Mouse (Mus musculus): ENCODE data around the gene Zswim9. TPM values are rescaled to one million over a fixed set of nuclear protein-coding genes. Genes with fewer than 3 reads are reported as not detected.
A peak's percentile ranks its signal among the peaks of the same experiment; 100 is the strongest.
"Not testable (repeated sequence)": the region's sequence is repeated elsewhere in the genome, so short reads cannot be mapped to it uniquely, and the experiment has no call there.

The Zswim9 gene
- polyA plus RNA-seq, 1 experiment from 2014 or later = 3.4 TPM

DNA sequence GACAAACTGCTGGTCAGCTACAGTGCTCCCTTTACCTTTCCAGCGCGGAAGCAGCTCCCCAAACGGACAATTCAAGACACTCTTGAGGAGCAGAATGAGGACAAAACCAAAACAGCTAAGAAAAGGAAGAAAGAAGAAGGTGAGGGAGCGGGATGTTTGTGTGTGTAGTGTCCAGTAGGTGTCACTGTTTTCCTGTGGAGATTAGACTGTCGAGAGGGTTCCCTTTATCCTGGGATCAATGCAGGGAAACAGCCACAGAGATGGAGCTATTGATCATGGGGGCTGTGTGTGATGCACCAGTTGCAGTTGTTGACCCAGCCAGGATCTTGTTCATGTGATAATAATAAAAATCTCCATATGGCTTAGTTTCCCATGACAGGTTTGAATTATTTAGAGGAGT, 10.1 kb upstream of the Zswim9 start:
- WGBS (ENCODE audit: insufficient replicate concordance) = 54% methylated on average over 5 of the region's 5 CpGs
- Histone ChIP-seq H3K36me3 (ENCODE audit: control insufficient read depth, insufficient read depth, low read length) (peaks cover 16% of the 10 kb centered on the region), H3K27me3 (ENCODE audit: control insufficient read depth, insufficient read depth, low read length) (no peaks in the 10 kb centered on the region), H3K9me3 (replicated peaks; ENCODE audit: control insufficient read depth, low read length) (no peaks in the 10 kb centered on the region), H3K4me1 (ENCODE audit: control insufficient read depth, insufficient read depth, low read length) (no peaks in the 10 kb centered on the region), H3K4me2 (no peak overlapping the region), H3K9ac (ENCODE audit: low read depth, low read length) (no peak overlapping the region), H3K27ac (ENCODE audit: low read depth, low read length) (no peak overlapping the region), H3K4me3 (ENCODE audit: low read depth, low read length) (no peak overlapping the region)
- ATAC-seq (replicated peaks; ENCODE audit: insufficient number of reproducible peaks, low FRiP score, low TSS enrichment) = no peak

DNA sequence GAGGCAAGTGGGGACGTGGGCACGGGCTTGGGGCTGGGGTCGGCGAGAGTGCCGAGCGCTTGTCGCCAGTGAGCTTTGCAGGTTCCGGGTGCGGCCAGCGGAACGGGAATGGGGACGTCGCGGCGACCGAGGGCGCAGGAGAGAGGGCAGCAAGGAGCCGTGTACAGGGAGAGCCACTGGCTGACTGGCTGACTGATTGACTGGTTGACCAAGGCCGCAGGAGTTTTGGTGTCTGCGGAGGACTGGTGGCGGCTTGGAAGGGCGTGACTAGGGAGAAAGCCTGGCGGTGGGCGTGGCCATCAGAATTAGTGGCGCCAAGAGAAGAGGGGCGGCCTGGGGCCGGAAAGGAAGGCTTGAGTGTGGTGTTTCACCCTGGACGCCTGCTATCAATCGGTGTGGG, 436 bp upstream of the Zswim9 start:
- Histone ChIP-seq H3K9ac (ENCODE audit: low read depth, low read length) (peak overlapping the region; percentile 86; the same call in 1 of the 2 replicates), H3K4me3 (ENCODE audit: low read depth, low read length) (peak overlapping the region; percentile 80), H3K27ac (ENCODE audit: low read depth, low read length) (peak overlapping the region; percentile 87; the same call in 1 of the 2 replicates), H3K36me3 (ENCODE audit: control insufficient read depth, insufficient read depth, low read length) (peaks cover 15% of the 10 kb centered on the region), H3K4me2 (peak overlapping the region; percentile 35)
- H3K27me3 ChIP-seq (ENCODE audit: control insufficient read depth, insufficient read depth, low read length); H3K4me1 ChIP-seq (ENCODE audit: control insufficient read depth, insufficient read depth, low read length); H3K9me3 ChIP-seq (replicated peaks; ENCODE audit: control insufficient read depth, low read length): not testable (repeated sequence)
- WGBS (ENCODE audit: insufficient replicate concordance) = under 1% methylated on average over 13 of the region's 29 CpGs
- ATAC-seq (replicated peaks; ENCODE audit: insufficient number of reproducible peaks, low FRiP score, low TSS enrichment) = peak; percentile 74

GRCm38 (mm10) chr7:13277833-13278232, 688 bp downstream of the Zswim9 start:
- 28% methylated on average over 2 of the region's 2 CpGs for WGBS (ENCODE audit: insufficient replicate concordance)
- Histone ChIP-seq H3K27ac (ENCODE audit: low read depth, low read length) (peak overlapping the region; percentile 87; the same call in 1 of the 2 replicates), H3K9me3 (replicated peaks; ENCODE audit: control insufficient read depth, low read length) (no peaks in the 10 kb centered on the region), H3K4me2 (peak overlapping the region; percentile 82), H3K4me1 (ENCODE audit: control insufficient read depth, insufficient read depth, low read length) (peaks cover 4% of the 10 kb centered on the region; the same call in 1 of the 2 replicates), H3K27me3 (ENCODE audit: control insufficient read depth, insufficient read depth, low read length) (no peaks in the 10 kb centered on the region), H3K4me3 (ENCODE audit: low read depth, low read length) (peak overlapping the region; percentile 80), H3K36me3 (ENCODE audit: control insufficient read depth, insufficient read depth, low read length) (peaks cover 17% of the 10 kb centered on the region), H3K9ac (ENCODE audit: low read depth, low read length) (peak overlapping the region; percentile 86)
- no peak for ATAC-seq (replicated peaks; ENCODE audit: insufficient number of reproducible peaks, low FRiP score, low TSS enrichment)

DNA sequence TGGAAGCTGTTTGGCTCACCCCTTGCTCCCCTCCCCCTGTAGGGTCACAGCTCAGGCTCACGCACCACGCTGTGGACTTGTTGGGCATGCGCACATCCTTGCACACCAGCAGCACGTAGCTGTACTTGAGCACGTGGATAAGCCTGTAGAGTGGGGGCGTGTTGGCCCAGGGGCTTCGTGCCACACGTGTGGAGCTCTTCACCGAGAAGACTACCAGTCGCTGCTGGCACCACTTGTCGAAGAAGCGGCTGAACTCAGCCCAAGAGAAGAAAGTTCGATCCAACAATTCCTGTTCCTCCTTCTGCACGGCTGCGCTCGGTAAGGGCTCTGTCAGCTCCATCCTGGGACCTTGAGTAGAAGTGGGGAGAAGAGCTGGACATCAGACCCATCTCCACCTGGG, 1.4 kb downstream of the Zswim9 start, which contains the start of gene Lig1:
Gene Lig1 (plus strand): TSS at position 203 of the 400 bp plus-strand sequence.
- H3K4me2 ChIP-seq = peak within 1 kb of the TSS; percentile 82
- WGBS (ENCODE audit: insufficient replicate concordance) = 93% methylated on average over 16 of the region's 16 CpGs

DNA sequence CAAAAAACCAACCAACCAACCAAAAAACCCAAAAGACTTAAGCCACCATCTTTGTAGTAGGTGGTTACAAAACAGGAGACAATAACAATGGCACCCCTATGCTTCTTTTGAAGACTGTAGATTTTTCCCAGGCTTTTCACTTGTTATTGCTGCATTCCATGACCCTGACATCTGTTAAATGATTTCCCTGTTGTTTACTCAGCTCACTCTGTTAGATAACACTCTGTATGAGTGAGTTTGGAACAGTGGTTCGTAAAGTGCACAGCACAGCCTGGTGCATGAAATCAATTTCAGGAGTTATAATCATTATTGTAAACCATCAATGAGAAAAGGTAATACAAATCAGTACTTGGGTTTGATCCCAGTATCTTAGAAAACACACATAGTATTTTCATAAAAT, 6.8 kb downstream of the Zswim9 start:
- H3K9me3 ChIP-seq (replicated peaks; ENCODE audit: control insufficient read depth, low read length) = no peaks in the 10 kb centered on the region
- no peak overlapping the region for H3K27ac ChIP-seq (ENCODE audit: low read depth, low read length)
- H3K36me3 ChIP-seq (ENCODE audit: control insufficient read depth, insufficient read depth, low read length) = peaks cover 14% of the 10 kb centered on the region
- H3K27me3 ChIP-seq (ENCODE audit: control insufficient read depth, insufficient read depth, low read length) = no peaks in the 10 kb centered on the region
- no peak overlapping the region for H3K4me3 ChIP-seq (ENCODE audit: low read depth, low read length)
- no peak overlapping the region for H3K4me2 ChIP-seq
- no peaks in the 10 kb centered on the region for H3K4me1 ChIP-seq (ENCODE audit: control insufficient read depth, insufficient read depth, low read length)
- H3K9ac ChIP-seq (ENCODE audit: low read depth, low read length) = no peak overlapping the region
- ATAC-seq (replicated peaks; ENCODE audit: insufficient number of reproducible peaks, low FRiP score, low TSS enrichment) = no peak
- 71% methylated on average over 1 of the region's 1 CpGs for WGBS (ENCODE audit: insufficient replicate concordance)

More for the DNA sequence above, 1.4 kb downstream of the Zswim9 start, which contains the start of gene Lig1:
- peak within 1 kb of the TSS; percentile 86 for H3K9ac ChIP-seq (ENCODE audit: low read depth, low read length)
- H3K4me1 ChIP-seq (ENCODE audit: control insufficient read depth, insufficient read depth, low read length) = peaks cover 4% of the 10 kb centered on the region; the same call in 1 of the 2 replicates
- no peak for ATAC-seq (replicated peaks; ENCODE audit: insufficient number of reproducible peaks, low FRiP score, low TSS enrichment)
- H3K27ac ChIP-seq (ENCODE audit: low read depth, low read length) = peak within 1 kb of the TSS; percentile 87
- H3K4me3 ChIP-seq (ENCODE audit: low read depth, low read length) = peak within 1 kb of the TSS; percentile 80
- H3K27me3 ChIP-seq (ENCODE audit: control insufficient read depth, insufficient read depth, low read length) = no peaks in the 10 kb centered on the region
- H3K36me3 ChIP-seq (ENCODE audit: control insufficient read depth, insufficient read depth, low read length) = peaks cover 17% of the 10 kb centered on the region
- no peaks in the 10 kb centered on the region for H3K9me3 ChIP-seq (replicated peaks; ENCODE audit: control insufficient read depth, low read length)

DNA sequence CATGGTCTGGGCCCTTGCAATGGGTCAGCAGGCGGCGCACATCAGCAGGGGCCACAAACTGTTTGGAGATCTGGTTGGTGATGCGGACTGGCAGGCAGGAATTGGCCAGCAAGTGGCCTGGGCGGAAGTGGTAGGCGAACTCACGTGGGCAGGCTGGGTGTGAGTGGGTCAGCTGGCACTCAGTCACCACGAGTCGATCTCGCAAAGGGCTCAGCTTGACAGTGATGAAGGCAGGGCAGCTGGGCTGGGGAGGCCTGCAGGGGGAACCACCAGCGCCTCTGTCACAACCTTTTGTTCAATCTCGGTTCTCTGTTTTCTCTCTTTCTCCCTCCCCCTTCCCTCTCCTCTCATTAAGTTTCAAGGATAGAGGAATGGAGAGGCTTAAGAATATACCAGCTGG, 9.1 kb downstream of the Zswim9 start:
- H3K27me3 ChIP-seq (ENCODE audit: control insufficient read depth, insufficient read depth, low read length) = no peaks in the 10 kb centered on the region
- H3K36me3 ChIP-seq (ENCODE audit: control insufficient read depth, insufficient read depth, low read length) = 0 out of 2 replicates have a peak, but pooled peaks cover 2% of the 10 kb centered on the region
- no peak for ATAC-seq (replicated peaks; ENCODE audit: insufficient number of reproducible peaks, low FRiP score, low TSS enrichment)
- H3K9ac ChIP-seq (ENCODE audit: low read depth, low read length) = no peak overlapping the region
- no peak overlapping the region for H3K4me2 ChIP-seq
- H3K27ac ChIP-seq (ENCODE audit: low read depth, low read length) = no peak overlapping the region
- no peaks in the 10 kb centered on the region for H3K4me1 ChIP-seq (ENCODE audit: control insufficient read depth, insufficient read depth, low read length)
- WGBS (ENCODE audit: insufficient replicate concordance) = 76% methylated on average over 11 of the region's 11 CpGs
- H3K4me3 ChIP-seq (ENCODE audit: low read depth, low read length) = no peak overlapping the region
- no peaks in the 10 kb centered on the region for H3K9me3 ChIP-seq (replicated peaks; ENCODE audit: control insufficient read depth, low read length)

DNA sequence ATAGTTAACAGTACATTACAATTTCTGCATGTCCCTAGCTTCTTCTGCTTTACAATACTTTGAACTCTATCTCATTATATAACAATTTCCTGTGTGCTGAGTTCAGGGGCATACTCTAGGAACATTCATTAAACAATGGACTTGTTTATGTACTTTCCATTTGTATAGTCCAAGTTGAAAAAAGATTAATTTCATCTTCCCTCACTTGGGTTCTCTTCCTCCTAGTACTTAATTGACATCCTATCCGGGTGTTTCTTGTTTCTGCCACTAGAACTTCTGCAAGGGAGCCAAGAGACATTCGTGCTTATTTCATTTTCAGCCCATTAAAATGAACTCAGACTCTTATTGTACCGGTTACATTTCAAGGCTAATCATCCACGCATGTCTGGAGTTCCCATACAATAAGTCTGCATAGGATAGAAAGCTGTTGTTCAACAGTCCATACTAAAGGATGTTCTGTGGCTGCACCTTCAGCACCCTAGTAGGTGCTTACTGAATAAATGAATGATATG, 9.7 kb downstream of the Zswim9 start:
- ATAC-seq (replicated peaks; ENCODE audit: insufficient number of reproducible peaks, low FRiP score, low TSS enrichment) = no peak
- Histone ChIP-seq H3K27me3 (ENCODE audit: control insufficient read depth, insufficient read depth, low read length) (no peaks in the 10 kb centered on the region), H3K36me3 (ENCODE audit: control insufficient read depth, insufficient read depth, low read length) (0 out of 2 replicates have a peak, but pooled peaks cover under 1% of the 10 kb centered on the region), H3K9ac (ENCODE audit: low read depth, low read length) (no peak overlapping the region), H3K4me3 (ENCODE audit: low read depth, low read length) (no peak overlapping the region), H3K4me2 (no peak overlapping the region), H3K27ac (ENCODE audit: low read depth, low read length) (no peak overlapping the region), H3K4me1 (ENCODE audit: control insufficient read depth, insufficient read depth, low read length) (no peaks in the 10 kb centered on the region), H3K9me3 (replicated peaks; ENCODE audit: control insufficient read depth, low read length) (no peaks in the 10 kb centered on the region)
- 85% methylated on average over 4 of the region's 4 CpGs for WGBS (ENCODE audit: insufficient replicate concordance)

GRCm38 (mm10) chr7:13264396-13264795, 14.1 kb downstream of the Zswim9 start:
- no peaks in the 10 kb centered on the region for H3K4me1 ChIP-seq (ENCODE audit: control insufficient read depth, insufficient read depth, low read length)
- no peak for ATAC-seq (replicated peaks; ENCODE audit: insufficient number of reproducible peaks, low FRiP score, low TSS enrichment)
- H3K9me3 ChIP-seq (replicated peaks; ENCODE audit: control insufficient read depth, low read length) = no peaks in the 10 kb centered on the region
- no peak overlapping the region for H3K27ac ChIP-seq (ENCODE audit: low read depth, low read length)
- no peaks in the 10 kb centered on the region for H3K36me3 ChIP-seq (ENCODE audit: control insufficient read depth, insufficient read depth, low read length)
- 85% methylated on average over 2 of the region's 2 CpGs for WGBS (ENCODE audit: insufficient replicate concordance)
- no peak overlapping the region for H3K4me3 ChIP-seq (ENCODE audit: low read depth, low read length)
- H3K27me3 ChIP-seq (ENCODE audit: control insufficient read depth, insufficient read depth, low read length) = peaks cover 6% of the 10 kb centered on the region
- H3K4me2 ChIP-seq = no peak overlapping the region
- H3K9ac ChIP-seq (ENCODE audit: low read depth, low read length) = no peak overlapping the region

GRCm38 (mm10) chr7:13263851-13264250, 14.7 kb downstream of the Zswim9 start:
- H3K4me3 ChIP-seq (ENCODE audit: low read depth, low read length) = no peak overlapping the region
- no peak for ATAC-seq (replicated peaks; ENCODE audit: insufficient number of reproducible peaks, low FRiP score, low TSS enrichment)
- peaks cover 6% of the 10 kb centered on the region for H3K27me3 ChIP-seq (ENCODE audit: control insufficient read depth, insufficient read depth, low read length)
- H3K9ac ChIP-seq (ENCODE audit: low read depth, low read length) = no peak overlapping the region
- no peaks in the 10 kb centered on the region for H3K4me1 ChIP-seq (ENCODE audit: control insufficient read depth, insufficient read depth, low read length)
- no peak overlapping the region for H3K27ac ChIP-seq (ENCODE audit: low read depth, low read length)
- H3K36me3 ChIP-seq (ENCODE audit: control insufficient read depth, insufficient read depth, low read length) = no peaks in the 10 kb centered on the region
- H3K9me3 ChIP-seq (replicated peaks; ENCODE audit: control insufficient read depth, low read length) = no peaks in the 10 kb centered on the region
- WGBS (ENCODE audit: insufficient replicate concordance) = 81% methylated on average over 5 of the region's 5 CpGs
- H3K4me2 ChIP-seq = no peak overlapping the region

All from heart, embryonic 11.5 days (tissue).